In genomic region chr2:158177574-158177973, GRCm38 (mm10) we compare ENCODE assay signal across 16 mouse cellular contexts. TPM values are rescaled to one million over a fixed set of nuclear protein-coding genes. Genes with fewer than 3 reads are reported as not detected.
DNase-seq lines count a peak whose midpoint lies in the region; ATAC-seq and TF ChIP-seq lines count a peak whose summit lies in the region.
"Had no signal": no experiment of that assay in that cellular context is flagged by ENCODE, and none has a peak within 500 bp of the region (broad histone marks: within the 10 kb centered on the region; RNA-seq: fewer than 3 reads in every experiment).

No protein-coding gene starts in this region.

- no peak for ATAC-seq in kidney, postnatal 0 days (replicated peaks; ENCODE audit: low FRiP score, low read depth)
- peak; percentile 57; the same call in 1 of the 2 replicates for ATAC-seq in forebrain, postnatal 0 days
- no peak for ATAC-seq in midbrain, postnatal 0 days (ENCODE audit: low FRiP score)
- no peak for ATAC-seq in inflammation-experienced regulatory T-cells, adult 6 months

- no peaks in the 10 kb centered on the region for H3K9me3 ChIP-seq in kidney, postnatal 0 days (replicated peaks; ENCODE audit: low read length)
- no peaks in the 10 kb centered on the region for H3K9me3 ChIP-seq in forebrain, postnatal 0 days (ENCODE audit: low read length)
- H3K9me3 ChIP-seq in midbrain, postnatal 0 days (ENCODE audit: low read length), result no peaks in the 10 kb centered on the region
- H3K9me3 ChIP-seq: heart, embryonic 15.5 days had no signal

- no peak for TF ChIP-seq CTCF in kidney, postnatal 0 days (IDR thresholded peaks at IDR 0.05; ENCODE audit: low read depth)
- no peak for TF ChIP-seq CTCF in forebrain, postnatal 0 days (IDR thresholded peaks at IDR 0.05; ENCODE audit: low read depth)
- no peak for TF ChIP-seq CTCF in midbrain, postnatal 0 days (IDR thresholded peaks at IDR 0.05)

- no peak overlapping the region for H3K4me2 ChIP-seq in kidney, postnatal 0 days (ENCODE audit: low read length)
- H3K4me2 ChIP-seq in forebrain, postnatal 0 days (ENCODE audit: low read depth), result no peak overlapping the region
- no peak overlapping the region for H3K4me2 ChIP-seq in midbrain, postnatal 0 days (ENCODE audit: low read depth, low read length, poor library complexity, severe bottlenecking)
- H3K4me2 ChIP-seq: heart, embryonic 15.5 days had no signal

- H3K4me3 ChIP-seq in kidney, postnatal 0 days (replicated peaks; ENCODE audit: low read depth, low read length), result no peak overlapping the region
- no peak overlapping the region for H3K4me3 ChIP-seq in forebrain, postnatal 0 days (ENCODE audit: low read depth, low read length)
- H3K4me3 ChIP-seq in midbrain, postnatal 0 days (ENCODE audit: low read depth, low read length), result no peak overlapping the region
- H3K4me3 ChIP-seq: heart, embryonic 15.5 days had no signal

- 80% methylated on average over 3 of the region's 3 CpGs for WGBS in kidney, postnatal 0 days
- WGBS in forebrain, postnatal 0 days, result 16% methylated on average over 3 of the region's 3 CpGs
- 27% methylated on average over 3 of the region's 3 CpGs for WGBS in midbrain, postnatal 0 days

- H3K4me1 ChIP-seq in kidney, postnatal 0 days (replicated peaks; ENCODE audit: insufficient read depth, low read length), result peaks cover 15% of the 10 kb centered on the region; the same call in 1 of the 2 replicates
- H3K4me1 ChIP-seq in forebrain, postnatal 0 days (ENCODE audit: insufficient read depth), result peaks cover 6% of the 10 kb centered on the region
- no peaks in the 10 kb centered on the region for H3K4me1 ChIP-seq in midbrain, postnatal 0 days (ENCODE audit: insufficient read depth, low read length)

- DNase-seq in kidney, postnatal 0 days (ENCODE audit: low spot score), result no peak
- no peak for DNase-seq in kidney, postnatal 36 days
- peak; percentile 63 for DNase-seq in R1 (ENCODE audit: low read depth, low spot score)
- peak; percentile 43 for DNase-seq in forebrain, postnatal 0 days
- DNase-seq in midbrain, postnatal 0 days (ENCODE audit: low spot score), result peak; percentile 60
- no peak for DNase-seq in cerebellum, postnatal 36 days
- no peak for DNase-seq in adrenal gland, postnatal 4 days (ENCODE audit: low spot score in 2 of 2)
- DNase-seq: adrenal gland, postnatal 10 days; B cell, adult 2 months; cerebellum, adult 9-10 months; kidney, postnatal 25 days; lung, adult 18-20 months; lung, postnatal 36 days had no signal

- no peak overlapping the region for H3K9ac ChIP-seq in kidney, postnatal 0 days (ENCODE audit: low read depth, low read length)
- no peak overlapping the region for H3K9ac ChIP-seq in forebrain, postnatal 0 days
- H3K9ac ChIP-seq in midbrain, postnatal 0 days (replicated peaks; ENCODE audit: low read length, poor library complexity, severe bottlenecking), result no peak overlapping the region
- H3K9ac ChIP-seq: heart, embryonic 15.5 days had no signal

- peak overlapping the region; percentile 25; the same call in 1 of the 2 replicates for H3K27ac ChIP-seq in kidney, postnatal 0 days
- 0 out of 2 replicates have a peak overlapping the region, but pooled peaks have one; percentile 35 for H3K27ac ChIP-seq in forebrain, postnatal 0 days (ENCODE audit: low read depth, low read length)
- H3K27ac ChIP-seq in midbrain, postnatal 0 days (ENCODE audit: low read depth, low read length), result no peak overlapping the region
- H3K27ac ChIP-seq: heart, embryonic 15.5 days had no signal

- H3K36me3 ChIP-seq in kidney, postnatal 0 days (ENCODE audit: insufficient read depth, low read length), result no peaks in the 10 kb centered on the region
- H3K36me3 ChIP-seq in forebrain, postnatal 0 days (ENCODE audit: insufficient read depth), result no peaks in the 10 kb centered on the region
- no peaks in the 10 kb centered on the region for H3K36me3 ChIP-seq in midbrain, postnatal 0 days (ENCODE audit: insufficient read depth, low read length)
- H3K36me3 ChIP-seq: heart, embryonic 15.5 days had no signal

- no peaks in the 10 kb centered on the region for H3K27me3 ChIP-seq in kidney, postnatal 0 days (ENCODE audit: insufficient read depth, low read length)
- H3K27me3 ChIP-seq in forebrain, postnatal 0 days (ENCODE audit: insufficient read depth, low read length), result no peaks in the 10 kb centered on the region
- no peaks in the 10 kb centered on the region for H3K27me3 ChIP-seq in midbrain, postnatal 0 days (ENCODE audit: insufficient read depth, low read length)
- H3K27me3 ChIP-seq: heart, embryonic 15.5 days had no signal

RNA-seq across cellular contexts. Expression of gene Tgm2, which starts 31.3 kb away (rescaled TPM):
- 26.9 and 31.7 TPM in 2 replicates for polyA plus RNA-seq in kidney, postnatal 0 days (2015; fragmentation: Nextera tagmentation; extraction: Ambion mirVana)
- total RNA-seq in forebrain, postnatal 0 days (2014; rRNA removed), result 9.1 and 13.0 TPM in 2 replicates
- polyA plus RNA-seq in forebrain, postnatal 0 days (2015; fragmentation: Nextera tagmentation; extraction: Ambion mirVana), result 6.1 TPM in 2 replicates
- total RNA-seq in midbrain, postnatal 0 days (2014; rRNA removed), result 13.3 and 16.0 TPM in 2 replicates
- 6.8 and 8.6 TPM in 2 replicates for polyA plus RNA-seq in midbrain, postnatal 0 days (2015; fragmentation: Nextera tagmentation; extraction: Ambion mirVana)
- polyA plus RNA-seq in inflammation-experienced regulatory T-cells, adult 6 months (2017; shearing (Covaris generic)), result 1 to 10 TPM; 1.2 to 2.6 (median 2.1) TPM
- total RNA-seq in adrenal gland, postnatal 4 days (2021), result 10 to 100 TPM; 58.1 to 65.3 TPM

RNA-seq across cellular contexts. Expression of gene D630003M21Rik, which starts 51.4 kb away (rescaled TPM):
- 4.0 and 4.7 TPM in 2 replicates for polyA plus RNA-seq in kidney, postnatal 0 days (2015; fragmentation: Nextera tagmentation; extraction: Ambion mirVana)
- 5.4 and 6.6 TPM in 2 replicates for total RNA-seq in forebrain, postnatal 0 days (2014; rRNA removed)
- 1.6 and 1.9 TPM in 2 replicates for polyA plus RNA-seq in forebrain, postnatal 0 days (2015; fragmentation: Nextera tagmentation; extraction: Ambion mirVana)
- 4.6 and 5.5 TPM in 2 replicates for total RNA-seq in midbrain, postnatal 0 days (2014; rRNA removed)
- polyA plus RNA-seq in midbrain, postnatal 0 days (2015; fragmentation: Nextera tagmentation; extraction: Ambion mirVana), result 1.1 and 1.5 TPM in 2 replicates
- not detected for polyA plus RNA-seq in inflammation-experienced regulatory T-cells, adult 6 months (2017; shearing (Covaris generic))
- 1 to 10 TPM; 5.1 to 6.1 TPM for total RNA-seq in adrenal gland, postnatal 4 days (2021)
- total RNA-seq: neutrophil, adult 5-6 weeks had no signal

Comparison
In these comparisons a context has a peak if more than half of its experiments do, and no peak if none do; other contexts are left out.
1. DNase-seq: peak in R1 (single experiment), forebrain, postnatal 0 days (single experiment) and midbrain, postnatal 0 days (single experiment); none in kidney, postnatal 0 days (single experiment), kidney, postnatal 36 days (0 of 2), cerebellum, postnatal 36 days (0 of 2) and adrenal gland, postnatal 4 days (0 of 2).